In genomic region chr11:95085710-95086109, GRCm38 (mm10) we compare ENCODE assay signal across 17 mouse cellular contexts. TPM values are rescaled to one million over a fixed set of nuclear protein-coding genes. Genes with fewer than 3 reads are reported as not detected.
DNase-seq lines count a peak whose midpoint lies in the region; ATAC-seq and TF ChIP-seq lines count a peak whose summit lies in the region.
"Had no signal": no experiment of that assay in that cellular context is flagged by ENCODE, and none has a peak within 500 bp of the region (broad histone marks: within the 10 kb centered on the region; RNA-seq: fewer than 3 reads in every experiment).

No protein-coding gene starts in this region.

- no peaks in the 10 kb centered on the region for H3K27me3 ChIP-seq in heart, embryonic 15.5 days
- no peaks in the 10 kb centered on the region for H3K27me3 ChIP-seq in liver, adult 2 months (ENCODE audit: control insufficient read depth, insufficient read depth, low read length)
- H3K27me3 ChIP-seq in liver, embryonic 12.5 days (replicated peaks) = peaks cover 55% of the 10 kb centered on the region
- peaks cover 56% of the 10 kb centered on the region for H3K27me3 ChIP-seq in E14TG2a.4 (ENCODE audit: insufficient read depth, low read length)
- H3K27me3 ChIP-seq in limb, embryonic 10.5 days (ENCODE audit: low read depth, poor library complexity, severe bottlenecking) = peaks cover 7% of the 10 kb centered on the region
- H3K27me3 ChIP-seq: embryonic facial prominence, embryonic 13.5 days; limb, embryonic 15.5 days; midbrain, embryonic 15.5 days had no signal

- no peak for TF ChIP-seq CTCF in liver, adult 2 months (IDR thresholded peaks at IDR 0.05; ENCODE audit: low read depth, low read length)
- no peak for TF ChIP-seq CTCF in E14TG2a.4 (conservative IDR thresholded peaks at IDR 0.05; ENCODE audit: low read length)

- TF ChIP-seq POLR2A in liver, adult 2 months (IDR thresholded peaks at IDR 0.05; ENCODE audit: extremely low read depth, insufficient read depth, low read length) = no peak

- H3K4me1 ChIP-seq in heart, embryonic 15.5 days (replicated peaks) = peaks cover 34% of the 10 kb centered on the region
- peaks cover 3% of the 10 kb centered on the region; the same call in 1 of the 2 replicates for H3K4me1 ChIP-seq in liver, adult 2 months (ENCODE audit: control insufficient read depth, insufficient read depth, low read length)
- H3K4me1 ChIP-seq in liver, embryonic 12.5 days = peaks cover 16% of the 10 kb centered on the region
- peaks cover 70% of the 10 kb centered on the region for H3K4me1 ChIP-seq in E14TG2a.4 (replicated peaks; ENCODE audit: low read depth, low read length)
- peaks cover 45% of the 10 kb centered on the region for H3K4me1 ChIP-seq in limb, embryonic 10.5 days
- H3K4me1 ChIP-seq: forebrain, embryonic 12.5 days had no signal

- no peak overlapping the region for H3K9ac ChIP-seq in heart, embryonic 15.5 days
- H3K9ac ChIP-seq in liver, adult 2 months (ENCODE audit: low read depth, low read length) = no peak overlapping the region
- no peak overlapping the region for H3K9ac ChIP-seq in liver, embryonic 12.5 days
- H3K9ac ChIP-seq: embryonic facial prominence, embryonic 13.5 days; forebrain, embryonic 12.5 days; hindbrain, embryonic 14.5 days; limb, embryonic 15.5 days; midbrain, embryonic 15.5 days had no signal

- H3K4me3 ChIP-seq in heart, embryonic 15.5 days = no peak overlapping the region
- H3K4me3 ChIP-seq in liver, adult 2 months (ENCODE audit: insufficient read depth, low read depth, low read length) = no peak overlapping the region
- no peak overlapping the region for H3K4me3 ChIP-seq in liver, embryonic 12.5 days
- H3K4me3 ChIP-seq in E14TG2a.4 (replicated peaks; ENCODE audit: low read length) = 0 out of 2 replicates have a peak overlapping the region, but pooled peaks have one; percentile 10
- H3K4me3 ChIP-seq in limb, embryonic 10.5 days = no peak overlapping the region
- H3K4me3 ChIP-seq: embryonic facial prominence, embryonic 13.5 days; forebrain, embryonic 12.5 days; limb, embryonic 15.5 days; midbrain, embryonic 15.5 days had no signal

- ATAC-seq in heart, embryonic 15.5 days (replicated peaks; ENCODE audit: insufficient number of reproducible peaks, insufficient read depth, low FRiP score, low read depth) = 0 out of 2 replicates have a peak, but pooled peaks have one; percentile 12
- no peak for ATAC-seq in liver, embryonic 12.5 days
- ATAC-seq: midbrain, embryonic 15.5 days had no signal

- 24% methylated on average over 5 of the region's 5 CpGs for WGBS in heart, embryonic 15.5 days
- WGBS in liver, adult 2 months = 17% methylated on average over 5 of the region's 5 CpGs
- WGBS in liver, embryonic 12.5 days (ENCODE audit: insufficient replicate concordance) = 12% methylated on average over 5 of the region's 5 CpGs
- WGBS in limb, embryonic 10.5 days = 9% methylated on average over 5 of the region's 5 CpGs

- no peak overlapping the region for H3K27ac ChIP-seq in heart, embryonic 15.5 days
- no peak overlapping the region for H3K27ac ChIP-seq in liver, adult 2 months (replicated peaks; ENCODE audit: insufficient read depth, low read depth, low read length)
- no peak overlapping the region for H3K27ac ChIP-seq in liver, embryonic 12.5 days
- peak overlapping the region; percentile 53; the same call in 1 of the 2 replicates for H3K27ac ChIP-seq in limb, embryonic 10.5 days
- H3K27ac ChIP-seq: embryonic facial prominence, embryonic 13.5 days; forebrain, embryonic 12.5 days; hindbrain, embryonic 14.5 days; limb, embryonic 15.5 days; midbrain, embryonic 15.5 days had no signal

- no peak overlapping the region for H3K4me2 ChIP-seq in heart, embryonic 15.5 days
- H3K4me2 ChIP-seq in liver, embryonic 12.5 days = no peak overlapping the region
- H3K4me2 ChIP-seq: embryonic facial prominence, embryonic 13.5 days; forebrain, embryonic 12.5 days; hindbrain, embryonic 14.5 days; limb, embryonic 15.5 days; midbrain, embryonic 15.5 days had no signal

- H3K9me3 ChIP-seq in heart, embryonic 15.5 days (replicated peaks) = no peaks in the 10 kb centered on the region
- H3K9me3 ChIP-seq in liver, embryonic 12.5 days (replicated peaks) = no peaks in the 10 kb centered on the region
- peaks cover 4% of the 10 kb centered on the region; the same call in 1 of the 2 replicates for H3K9me3 ChIP-seq in E14TG2a.4 (ENCODE audit: low read length)
- no peaks in the 10 kb centered on the region for H3K9me3 ChIP-seq in limb, embryonic 10.5 days (replicated peaks)
- H3K9me3 ChIP-seq: embryonic facial prominence, embryonic 13.5 days; forebrain, embryonic 12.5 days; limb, embryonic 15.5 days; midbrain, embryonic 15.5 days had no signal

- H3K36me3 ChIP-seq in heart, embryonic 15.5 days = no peaks in the 10 kb centered on the region
- no peaks in the 10 kb centered on the region for H3K36me3 ChIP-seq in liver, adult 2 months (ENCODE audit: control insufficient read depth, insufficient read depth, low read length)
- H3K36me3 ChIP-seq in liver, embryonic 12.5 days = no peaks in the 10 kb centered on the region
- H3K36me3 ChIP-seq in E14TG2a.4 (ENCODE audit: insufficient read depth, low read length) = no peaks in the 10 kb centered on the region
- H3K36me3 ChIP-seq in limb, embryonic 10.5 days = no peaks in the 10 kb centered on the region
- H3K36me3 ChIP-seq: embryonic facial prominence, embryonic 13.5 days; forebrain, embryonic 12.5 days; limb, embryonic 15.5 days; midbrain, embryonic 15.5 days had no signal

- no peaks in the 10 kb centered on the region for H3K79me2 ChIP-seq in liver, adult 2 months (ENCODE audit: control insufficient read depth, insufficient read depth, low read length)

- DNase-seq in heart, postnatal 4 days = no peak
- DNase-seq in liver, adult 2 months (ENCODE audit: extremely low read depth, low read depth, low spot score) = peak; percentile 14
- no peak for DNase-seq in limb, embryonic 10.5 days (ENCODE audit: low spot score)
- DNase-seq in layer of hippocampus, postnatal 14 days (ENCODE audit: low spot score in 2 of 2) = no peak
- DNase-seq: adrenal gland, postnatal 25 days; cerebellum, postnatal 14 days; heart, adult 18-20 months; kidney, postnatal 36 days; lung, postnatal 4 days had no signal

RNA-seq across cellular contexts. Expression of gene Itga3, which starts 9.1 kb away (rescaled TPM):
- polyA plus RNA-seq in heart, embryonic 15.5 days (2015; fragmentation: Nextera tagmentation; extraction: Ambion mirVana) = 9.7 and 12.9 TPM in 2 replicates
- total RNA-seq in heart, postnatal 4 days (2021) = 10 to 100 TPM; 16.1 to 16.4 TPM
- total RNA-seq in liver, adult 2 months (2014; rRNA removed) = 2.6 and 4.9 TPM in 2 replicates
- polyA plus RNA-seq in liver, adult 2 months (2012; rRNA removed) = 5.7 and 10.0 TPM in 2 replicates
- polyA plus RNA-seq in liver, embryonic 12.5 days (2016; fragmentation: Nextera tagmentation; extraction: Ambion mirVana) = 2.8 and 3.6 TPM in 2 replicates
- polyA plus RNA-seq in limb, embryonic 10.5 days (2016; fragmentation: Nextera tagmentation; extraction: Ambion mirVana) = 10.2 and 11.1 TPM in 2 replicates
- 10 to 100 TPM; 15.4 to 17.7 TPM for total RNA-seq in layer of hippocampus, postnatal 14 days (2021)

RNA-seq across cellular contexts. Expression of gene Dlx3, which starts 34.2 kb away (rescaled TPM):
- polyA plus RNA-seq in heart, embryonic 15.5 days (2015; fragmentation: Nextera tagmentation; extraction: Ambion mirVana) = 0.08 and 0.10 TPM in 2 replicates
- not detected for total RNA-seq in heart, postnatal 4 days (2021)
- total RNA-seq in liver, adult 2 months (2014; rRNA removed) = not detected in 2 replicates
- polyA plus RNA-seq in liver, adult 2 months (2012; rRNA removed) = not detected in 2 replicates
- polyA plus RNA-seq in liver, embryonic 12.5 days (2016; fragmentation: Nextera tagmentation; extraction: Ambion mirVana) = 0.05 and 0.08 TPM in 2 replicates
- polyA plus RNA-seq in limb, embryonic 10.5 days (2016; fragmentation: Nextera tagmentation; extraction: Ambion mirVana) = 6.9 and 9.5 TPM in 2 replicates
- total RNA-seq in layer of hippocampus, postnatal 14 days (2021) = not detected
- total RNA-seq: adrenal gland, postnatal 25 days; heart, adult 18-20 months had no signal

RNA-seq across cellular contexts. Expression of gene Pdk2, which starts 44.6 kb away (rescaled TPM):
- 114 and 117 TPM in 2 replicates for polyA plus RNA-seq in heart, embryonic 15.5 days (2015; fragmentation: Nextera tagmentation; extraction: Ambion mirVana)
- 100 to 1,000 TPM; 178 to 200 TPM for total RNA-seq in heart, postnatal 4 days (2021)
- 17.7 and 30.9 TPM in 2 replicates for total RNA-seq in liver, adult 2 months (2014; rRNA removed)
- 101 and 125 TPM in 2 replicates for polyA plus RNA-seq in liver, adult 2 months (2012; rRNA removed)
- 10.0 and 11.0 TPM in 2 replicates for polyA plus RNA-seq in liver, embryonic 12.5 days (2016; fragmentation: Nextera tagmentation; extraction: Ambion mirVana)
- 9.8 and 21.2 TPM in 2 replicates for polyA plus RNA-seq in limb, embryonic 10.5 days (2016; fragmentation: Nextera tagmentation; extraction: Ambion mirVana)
- 10 to 100 TPM; 90.5 to 91.0 TPM for total RNA-seq in layer of hippocampus, postnatal 14 days (2021)
